10 mouse cellular contexts compared by ENCODE assay signal in genomic region chr4:57266389-57266788, GRCm38 (mm10).
"Had no signal": no experiment of that assay in that cellular context is flagged by ENCODE, and none has a peak within 500 bp of the region (broad histone marks: within the 10 kb centered on the region; RNA-seq: fewer than 3 reads in every experiment).

No protein-coding gene starts in this region.

- H3K9ac ChIP-seq: limb, embryonic 13.5 days; liver, embryonic 14.5 days; midbrain, embryonic 15.5 days; neural tube, embryonic 12.5 days had no signal

- H3K36me3 ChIP-seq: limb, embryonic 13.5 days; midbrain, embryonic 15.5 days; neural tube, embryonic 12.5 days had no signal

- DNase-seq: kidney, postnatal 10 days; kidney, postnatal 4 days; lung, adult 18-20 months; thymus, postnatal 4 days had no signal

- H3K27me3 ChIP-seq: limb, embryonic 13.5 days; midbrain, embryonic 15.5 days; neural tube, embryonic 12.5 days had no signal

- H3K9me3 ChIP-seq: limb, embryonic 13.5 days; midbrain, embryonic 15.5 days; neural tube, embryonic 12.5 days had no signal

- H3K4me2 ChIP-seq: limb, embryonic 13.5 days; midbrain, embryonic 15.5 days; neural tube, embryonic 12.5 days had no signal

- H3K27ac ChIP-seq: layer of hippocampus, adult 2 months; limb, embryonic 13.5 days; liver, embryonic 14.5 days; midbrain, embryonic 15.5 days; neural tube, embryonic 12.5 days; stomach, postnatal 0 days had no signal

- H3K4me1 ChIP-seq: midbrain, embryonic 15.5 days; neural tube, embryonic 12.5 days had no signal

- H3K4me3 ChIP-seq: layer of hippocampus, adult 2 months; limb, embryonic 13.5 days; midbrain, embryonic 15.5 days; neural tube, embryonic 12.5 days had no signal
